Mouse (Mus musculus): Measurements from ENCODE around the gene Nepn.

GRCm38 (mm10) chr10:52418931-52419330, 30.2 kb downstream of the Nepn start:
- TF ChIP-seq POLR2A (IDR thresholded peaks at IDR 0.05; ENCODE audit: borderline replicate concordance, extremely low read depth, insufficient read depth, insufficient read length, poor library complexity, severe bottlenecking): no peak
- no peak for TF ChIP-seq CTCF (IDR thresholded peaks at IDR 0.05; ENCODE audit: borderline replicate concordance, extremely low read depth, insufficient read depth, insufficient read length)
